Comparison of ENCODE assay signal across 23 mouse cellular contexts in genomic region chr13:54118355-54118754, GRCm38 (mm10). TPM values are rescaled to one million over a fixed set of nuclear protein-coding genes. Genes with fewer than 3 reads are reported as not detected.
A peak's percentile ranks its signal among the peaks of the same experiment; 100 is the strongest.
DNase-seq lines count a peak whose midpoint lies in the region; ATAC-seq and TF ChIP-seq lines count a peak whose summit lies in the region.
"Had no signal": no experiment of that assay in that cellular context is flagged by ENCODE, and none has a peak within 500 bp of the region (broad histone marks: within the 10 kb centered on the region; RNA-seq: fewer than 3 reads in every experiment).

No protein-coding gene starts in this region.

- no peak for ATAC-seq in hindbrain, embryonic 11.5 days (ENCODE audit: low FRiP score)
- no peak for ATAC-seq in hindbrain, postnatal 0 days
- peak; percentile 38; the same call in 1 of the 2 replicates for ATAC-seq in hindbrain, embryonic 15.5 days (ENCODE audit: low FRiP score, low read depth)
- no peak for ATAC-seq in megakaryocyte-erythroid progenitor cell, adult 5-6 weeks (replicated peaks; ENCODE audit: low FRiP score, low TSS enrichment, poor library complexity, severe bottlenecking)
- ATAC-seq: liver, embryonic 12.5 days had no signal

- no peaks in the 10 kb centered on the region for H3K4me1 ChIP-seq in hindbrain, embryonic 11.5 days (replicated peaks; ENCODE audit: control insufficient read depth, insufficient read depth, low read length)
- H3K4me1 ChIP-seq in hindbrain, postnatal 0 days (ENCODE audit: insufficient read depth, low read length), result no peaks in the 10 kb centered on the region
- no peaks in the 10 kb centered on the region for H3K4me1 ChIP-seq in hindbrain, embryonic 15.5 days (replicated peaks)
- H3K4me1 ChIP-seq: embryonic facial prominence, embryonic 10.5 days; heart, embryonic 13.5 days; limb, embryonic 13.5 days; liver, embryonic 12.5 days had no signal

- no peak overlapping the region for H3K4me3 ChIP-seq in hindbrain, embryonic 11.5 days (ENCODE audit: low read depth, low read length)
- H3K4me3 ChIP-seq in hindbrain, postnatal 0 days (ENCODE audit: low read length), result no peak overlapping the region
- no peak overlapping the region for H3K4me3 ChIP-seq in hindbrain, embryonic 15.5 days
- H3K4me3 ChIP-seq: embryonic facial prominence, embryonic 10.5 days; heart, embryonic 13.5 days; limb, embryonic 13.5 days; liver, embryonic 12.5 days had no signal

- DNase-seq in embryo, embryonic 10.5 days (ENCODE audit: low spot score), result peak; percentile 5
- no peak for DNase-seq in embryo, embryonic 10 days (ENCODE audit: low spot score)
- DNase-seq in hindbrain, embryonic 11.5 days (ENCODE audit: low spot score), result peak; percentile 14
- DNase-seq in hindbrain, postnatal 0 days (ENCODE audit: low spot score), result no peak
- peak; percentile 92 for DNase-seq in ES-CJ7 (ENCODE audit: low read depth, low spot score)
- DNase-seq in frontal cortex, adult 2 months (ENCODE audit: extremely low spot score in 1 of 2, low spot score in 1 of 2), result no peak
- DNase-seq: adrenal gland, adult 2 months; cerebellum, adult 2 months; cerebellum, postnatal 25 days; gastrocnemius, postnatal 25 days; heart, adult 18-20 months; heart, postnatal 14 days; kidney, adult 18-20 months; layer of hippocampus, adult 9-11 months; lung, postnatal 10 days; thymus, adult 2 months had no signal

- H3K4me2 ChIP-seq in hindbrain, embryonic 11.5 days (replicated peaks; ENCODE audit: low read depth, low read length), result no peak overlapping the region
- H3K4me2 ChIP-seq in hindbrain, postnatal 0 days (ENCODE audit: low read depth, low read length), result no peak overlapping the region
- H3K4me2 ChIP-seq in hindbrain, embryonic 15.5 days, result no peak overlapping the region
- H3K4me2 ChIP-seq: heart, embryonic 13.5 days; limb, embryonic 13.5 days; liver, embryonic 12.5 days had no signal

- 0 out of 2 replicates have a peak overlapping the region, but pooled peaks have one; percentile 24 for H3K27ac ChIP-seq in hindbrain, embryonic 11.5 days (ENCODE audit: low read depth, low read length)
- H3K27ac ChIP-seq in hindbrain, postnatal 0 days, result no peak overlapping the region
- no peak overlapping the region for H3K27ac ChIP-seq in hindbrain, embryonic 15.5 days (replicated peaks)
- H3K27ac ChIP-seq: embryonic facial prominence, embryonic 10.5 days; heart, embryonic 13.5 days; limb, embryonic 13.5 days; liver, embryonic 12.5 days; stomach, postnatal 0 days had no signal

- no peaks in the 10 kb centered on the region for H3K27me3 ChIP-seq in hindbrain, embryonic 11.5 days (ENCODE audit: control insufficient read depth, insufficient read depth, low read length)
- H3K27me3 ChIP-seq in hindbrain, postnatal 0 days (ENCODE audit: insufficient read depth, low read length), result no peaks in the 10 kb centered on the region
- no peaks in the 10 kb centered on the region for H3K27me3 ChIP-seq in hindbrain, embryonic 15.5 days
- H3K27me3 ChIP-seq: liver, embryonic 12.5 days had no signal

- H3K36me3 ChIP-seq in hindbrain, embryonic 11.5 days (ENCODE audit: control insufficient read depth, insufficient read depth, low read length), result no peaks in the 10 kb centered on the region
- H3K36me3 ChIP-seq in hindbrain, postnatal 0 days (ENCODE audit: insufficient read depth, low read length), result no peaks in the 10 kb centered on the region
- no peaks in the 10 kb centered on the region for H3K36me3 ChIP-seq in hindbrain, embryonic 15.5 days
- H3K36me3 ChIP-seq: embryonic facial prominence, embryonic 10.5 days; heart, embryonic 13.5 days; limb, embryonic 13.5 days; liver, embryonic 12.5 days had no signal

- H3K9me3 ChIP-seq in hindbrain, embryonic 11.5 days (ENCODE audit: control insufficient read depth, low read length), result peaks cover 5% of the 10 kb centered on the region; the same call in 1 of the 2 replicates
- H3K9me3 ChIP-seq in hindbrain, postnatal 0 days (ENCODE audit: low read length), result no peaks in the 10 kb centered on the region
- no peaks in the 10 kb centered on the region for H3K9me3 ChIP-seq in hindbrain, embryonic 15.5 days

- H3K9ac ChIP-seq in hindbrain, embryonic 11.5 days (ENCODE audit: low read depth, low read length), result no peak overlapping the region
- H3K9ac ChIP-seq in hindbrain, postnatal 0 days (replicated peaks; ENCODE audit: low read length), result no peak overlapping the region
- H3K9ac ChIP-seq in hindbrain, embryonic 15.5 days, result no peak overlapping the region
- H3K9ac ChIP-seq: heart, embryonic 13.5 days; limb, embryonic 13.5 days; liver, embryonic 12.5 days had no signal

- WGBS in hindbrain, embryonic 11.5 days, result 32% methylated on average over 5 of the region's 5 CpGs
- 17% methylated on average over 5 of the region's 5 CpGs for WGBS in hindbrain, postnatal 0 days
- 16% methylated on average over 5 of the region's 5 CpGs for WGBS in hindbrain, embryonic 15.5 days

- no peak for TF ChIP-seq CTCF in hindbrain, postnatal 0 days (IDR thresholded peaks at IDR 0.05; ENCODE audit: low read depth)

RNA-seq across cellular contexts. Expression of gene Sfxn1, which starts 46.7 kb away (rescaled TPM):
- 87.5 and 89.9 TPM in 2 replicates for polyA plus RNA-seq in hindbrain, embryonic 11.5 days (2014; fragmentation: Nextera tagmentation; extraction: Ambion mirVana)
- 64.5 and 73.7 TPM in 2 replicates for total RNA-seq in hindbrain, postnatal 0 days (2014; rRNA removed)
- polyA plus RNA-seq in hindbrain, postnatal 0 days (2015; fragmentation: Nextera tagmentation; extraction: Ambion mirVana), result 102 and 103 TPM in 2 replicates
- polyA plus RNA-seq in hindbrain, embryonic 15.5 days (2015; fragmentation: Nextera tagmentation; extraction: Ambion mirVana), result 85.1 and 89.1 TPM in 2 replicates
- polyA plus RNA-seq in frontal cortex, adult 2 months (2012; rRNA removed), result 44.2 and 48.8 TPM in 2 replicates
- total RNA-seq in megakaryocyte-erythroid progenitor cell, adult 5-6 weeks (2014; fragmentation: Nextera tagmentation), result 178 and 185 TPM in 2 replicates
- 111 and 153 TPM in 2 replicates for total RNA-seq in megakaryocyte-erythroid progenitor cell, adult 5-6 weeks (2017)

Comparison
In these comparisons a context has a peak if more than half of its experiments do, and no peak if none do; other contexts are left out.
1. DNase-seq: peak in embryo, embryonic 10.5 days (single experiment), hindbrain, embryonic 11.5 days (single experiment) and ES-CJ7 (single experiment); none in embryo, embryonic 10 days (single experiment), hindbrain, postnatal 0 days (single experiment) and frontal cortex, adult 2 months (0 of 2).